Mouse (Mus musculus) kidney, postnatal 4 days (tissue): ENCODE results near the gene Ercc1.

ENCODE experiments used
- DNase-seq, 2 experiments: peaks; one replicate each; pipeline ENCODE4 v3.0.0; 2021; ENCODE audit warnings: mixed read lengths in 2 of 2

Gene Ercc1

GRCm38 (mm10) chr7:19373367-19373766 is 28.8 kb downstream of the Ercc1 start:
- no peak for DNase-seq

DNA sequence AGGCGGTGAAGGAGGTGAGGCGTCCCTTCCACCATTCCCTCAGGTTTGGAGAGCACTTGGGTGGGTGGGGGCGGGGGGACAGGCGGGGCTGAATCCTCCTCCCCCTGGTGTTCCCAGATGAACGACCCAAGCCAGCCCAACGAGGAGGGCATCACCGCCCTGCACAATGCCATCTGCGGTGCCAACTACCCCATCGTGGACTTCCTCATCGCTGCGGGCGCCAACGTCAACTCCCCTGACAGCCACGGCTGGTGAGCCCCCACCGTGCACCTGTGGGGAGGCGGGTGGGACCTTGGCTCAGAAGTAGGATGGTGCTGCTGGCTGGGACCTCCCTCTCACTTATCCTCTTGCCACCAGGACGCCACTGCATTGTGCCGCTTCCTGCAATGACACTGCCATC is 30.8 kb downstream of the Ercc1 start:
- no peak for DNase-seq

GRCm38 (mm10) chr7:19376019-19376418 is 31.4 kb downstream of the Ercc1 start:
- no peak for DNase-seq

DNA sequence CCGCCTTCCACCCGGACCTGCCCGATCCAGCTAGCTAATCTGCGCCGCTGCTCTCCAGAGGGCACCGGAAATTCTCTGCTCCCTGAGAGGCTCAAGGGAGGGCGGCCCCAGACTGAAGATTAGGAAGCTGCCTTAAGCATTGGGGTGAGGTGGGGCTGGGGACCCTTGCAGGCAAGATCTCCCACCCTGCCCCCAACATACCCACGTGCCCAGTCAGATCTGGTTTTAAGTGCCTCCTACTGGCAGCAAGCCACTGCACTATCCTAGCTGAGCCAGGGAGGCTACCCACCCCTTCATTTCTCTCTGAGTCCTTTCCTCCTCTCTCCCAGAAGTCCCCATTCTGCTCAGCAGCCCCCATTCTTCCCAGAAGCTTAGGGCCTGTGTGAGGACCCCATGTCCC is 33.5 kb downstream of the Ercc1 start:
- DNase-seq: no peak

- DNase-seq: peak; percentile 100
Observed at GRCm38 (mm10) chr7:19381377-19382165, 37.0 kb downstream of the Ercc1 start, which contains the start of gene Ercc2. Gene Ercc2 (plus strand): TSS chr7:19382010.

DNA sequence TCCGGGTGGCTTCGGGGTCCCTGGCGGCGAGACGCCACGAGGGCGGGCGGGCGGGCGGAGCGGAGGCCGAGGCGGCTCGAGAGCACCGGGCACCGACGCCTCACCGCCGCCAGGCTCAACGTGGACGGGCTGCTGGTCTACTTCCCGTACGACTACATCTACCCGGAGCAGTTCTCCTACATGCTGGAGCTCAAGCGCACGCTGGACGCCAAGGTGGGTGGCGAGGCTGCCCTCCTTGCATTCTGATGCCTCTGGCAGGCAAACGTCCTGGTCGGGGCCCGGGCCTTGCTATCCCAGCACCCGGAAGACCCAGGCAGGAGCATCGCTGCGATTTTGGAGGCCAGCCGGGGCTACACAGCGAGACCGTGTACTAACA is 37.6 kb downstream of the Ercc1 start:
- peak in 1 of 2 experiments; percentile 49 for DNase-seq

GRCm38 (mm10) chr7:19383708-19384107 is 39.1 kb downstream of the Ercc1 start:
- no peak for DNase-seq

DNA sequence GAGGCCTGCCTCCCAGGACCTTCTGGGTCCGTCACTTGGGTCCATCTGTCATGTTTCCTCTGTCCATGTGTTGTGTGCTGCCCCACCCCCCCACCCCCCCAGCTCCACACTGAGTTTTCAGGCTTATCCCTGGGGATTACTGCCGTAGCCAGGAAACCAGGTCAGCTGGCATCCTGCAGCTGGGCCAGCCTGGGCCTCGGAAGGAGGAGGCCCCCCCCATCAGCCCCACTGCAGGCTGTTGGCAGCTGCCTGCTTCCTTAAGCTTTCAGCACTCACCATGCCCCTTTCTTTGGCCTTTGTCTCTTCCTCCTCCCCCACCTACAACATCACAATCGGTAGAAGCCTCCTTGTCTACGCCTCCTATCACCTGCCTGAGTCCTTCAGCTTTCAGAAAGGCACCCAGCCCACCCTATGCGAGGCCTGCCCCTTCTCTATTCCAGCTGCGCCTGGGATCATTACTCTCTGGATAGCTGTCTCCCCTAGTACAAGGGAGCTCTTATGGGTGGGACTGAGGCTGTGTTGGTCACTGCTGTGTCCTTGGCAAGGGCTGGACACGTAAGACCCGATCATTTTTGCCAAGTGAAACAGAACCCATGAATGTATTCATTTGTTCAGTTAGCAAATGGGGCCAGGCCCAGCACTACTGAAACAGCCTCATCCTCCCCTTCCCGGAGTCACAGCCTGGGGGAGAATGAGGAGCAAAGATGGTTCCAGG is 44.3 kb downstream of the Ercc1 start:
- DNase-seq: no peak

- DNase-seq: no peak
Observed at GRCm38 (mm10) chr7:19394484-19394883, 49.9 kb downstream of the Ercc1 start.

- peak; percentile 71 to 82 for DNase-seq
Observed at GRCm38 (mm10) chr7:19399496-19400280, 55.1 kb downstream of the Ercc1 start.

- no peak for DNase-seq
Observed at GRCm38 (mm10) chr7:19400946-19401345, 56.4 kb downstream of the Ercc1 start.

DNA sequence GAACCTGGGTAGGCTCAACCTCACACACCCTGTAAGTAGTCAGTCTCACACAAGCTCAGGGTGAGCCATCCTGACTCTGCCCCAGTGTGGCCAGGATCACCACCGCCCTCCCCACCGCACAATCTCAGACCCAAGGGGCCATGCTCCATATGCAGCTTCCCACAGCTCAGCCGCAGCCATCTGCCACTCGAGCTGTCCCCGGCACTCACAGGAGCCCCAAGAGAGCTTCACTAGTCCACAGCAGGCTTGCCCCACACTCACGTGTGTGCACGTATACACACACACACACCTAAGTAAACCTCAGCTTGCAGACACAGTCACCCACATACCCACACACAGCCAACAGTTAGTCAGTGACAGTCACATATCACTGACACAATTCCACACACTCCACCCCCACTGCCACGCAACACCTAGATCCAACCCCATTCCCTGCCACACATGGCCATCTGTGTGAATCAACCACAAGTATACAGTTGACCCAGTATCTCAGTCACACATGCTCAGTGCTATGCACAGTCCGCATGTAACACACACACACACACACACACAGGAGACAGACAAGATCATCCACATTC is 58.0 kb downstream of the Ercc1 start:
- no peak for DNase-seq

DNA sequence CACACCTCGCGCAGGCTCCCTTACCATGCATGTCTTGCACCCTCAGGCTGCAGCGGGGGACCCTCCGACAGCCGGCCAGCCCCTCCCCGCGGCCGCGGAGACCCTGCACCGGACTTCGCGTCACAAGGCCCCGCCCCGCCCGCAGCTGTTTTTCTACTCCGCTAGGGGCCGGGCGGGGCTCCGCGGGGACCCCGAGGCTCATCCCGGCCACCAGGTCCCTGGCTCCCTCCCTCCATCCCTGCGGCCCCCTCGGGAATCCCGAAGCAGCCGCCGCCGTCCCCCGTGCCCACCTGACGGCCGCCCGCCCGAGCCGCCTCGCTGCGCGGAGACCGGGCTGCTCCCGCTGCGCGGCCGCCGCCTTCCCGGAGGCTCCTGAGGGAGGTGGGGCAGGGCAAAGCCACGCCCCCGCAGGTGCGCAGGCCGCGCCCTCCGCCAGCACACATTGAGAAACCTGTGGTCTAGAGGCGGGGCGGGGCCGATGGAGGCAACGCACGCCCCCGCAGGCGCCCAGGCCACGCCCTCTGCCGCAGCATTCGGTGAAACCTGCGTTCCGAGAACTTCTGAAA is 59.2 kb downstream of the Ercc1 start, which contains the start of gene Klc3:
TSS of gene Klc3 (minus strand) at position 374 of the 566 bp plus-strand sequence.
- DNase-seq: peak; percentile 77 to 88

DNA sequence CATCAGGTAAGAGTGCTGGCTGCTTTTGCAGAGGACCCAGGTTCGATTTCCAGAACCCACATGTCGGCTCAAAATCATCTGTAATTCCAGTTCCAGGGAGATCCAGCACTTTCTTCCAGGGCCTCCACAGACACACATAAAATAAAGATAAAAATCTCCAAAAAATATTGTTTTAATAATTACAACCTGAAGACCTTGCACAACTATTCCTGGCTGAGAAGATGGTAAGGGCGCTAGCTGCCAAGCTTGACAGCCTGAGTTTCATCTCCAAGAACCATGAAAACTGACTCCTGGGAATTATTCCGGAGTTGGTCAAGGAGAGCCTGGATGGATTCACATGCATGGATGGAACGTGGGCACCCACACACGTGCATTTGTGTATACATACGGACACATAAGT is 59.9 kb downstream of the Ercc1 start, which contains the start of gene Ckm:
TSS of gene Ckm (plus strand) at position 301 of the 400 bp plus-strand sequence.
- DNase-seq: no peak

DNA sequence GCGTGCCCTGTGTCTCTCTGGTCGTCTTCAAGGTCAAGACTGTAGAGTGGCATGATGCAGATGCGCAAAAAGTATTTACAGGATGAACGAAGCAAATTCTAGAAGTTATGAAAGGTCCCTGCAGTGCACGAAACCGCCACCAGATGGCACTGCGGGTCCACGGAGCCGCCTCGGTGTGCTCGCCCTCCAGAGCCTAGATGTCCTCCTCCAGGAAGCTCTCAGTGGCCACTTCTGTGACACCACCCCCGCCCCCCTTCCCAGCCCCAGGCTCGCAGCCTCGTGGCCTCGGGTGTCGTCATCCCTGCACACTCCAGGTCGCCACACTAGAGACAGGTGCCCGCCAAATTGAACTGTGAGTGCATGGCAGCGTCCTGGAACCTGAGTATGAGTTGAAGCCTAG is 60.8 kb downstream of the Ercc1 start:
- peak; percentile 89 to 91 for DNase-seq
